Mouse (Mus musculus) myocyte (in vitro differentiated cells): ENCODE results near the gene Eif2b5. TPM values are rescaled to one million over a fixed set of nuclear protein-coding genes. Genes with fewer than 3 reads are reported as not detected.

ENCODE experiments used
- H3K27me3 ChIP-seq: one replicate; pipeline ENCODE4 v1.6.1; 2011; ENCODE audit not compliant: control insufficient read depth, insufficient read depth, insufficient read length
- H3K36me3 ChIP-seq: one replicate; pipeline ENCODE4 v1.6.1; 2011; ENCODE audit not compliant: control insufficient read depth, insufficient read depth
- H3K4me2 ChIP-seq: one replicate; pipeline ENCODE4 v1.6.1; 2011; ENCODE audit warnings: low read depth, control low read depth
- H3K4me3 ChIP-seq: one replicate; pipeline ENCODE4 v1.5.1; 2011; ENCODE audit warnings: mild to moderate bottlenecking, control low read depth, moderate library complexity
- H3K79me2 ChIP-seq: one replicate; pipeline ENCODE4 v1.6.1; 2011; ENCODE audit not compliant: control insufficient read depth, insufficient read depth
- H3ac ChIP-seq: one replicate; pipeline ENCODE4 v1.6.1; 2011; ENCODE audit not compliant: control insufficient read depth, insufficient read length
- CEBPB ChIP-seq: IDR thresholded peaks from 2 replicates; pipeline ENCODE4 v1.6.1; 2011; ENCODE audit warnings: mild to moderate bottlenecking, moderate library complexity; ENCODE audit not compliant: poor library complexity, insufficient read depth, severe bottlenecking
- E2F4 ChIP-seq: IDR thresholded peaks from one replicate; pipeline ENCODE4 v1.6.1; 2011; ENCODE audit warnings: mild to moderate bottlenecking, control low read depth, moderate library complexity; ENCODE audit not compliant: insufficient read depth
- MAX ChIP-seq: IDR thresholded peaks from one replicate; pipeline ENCODE4 v1.6.1; 2011; ENCODE audit warnings: low read depth, mild to moderate bottlenecking, control low read depth
- MYOD1 ChIP-seq, 3 experiments: IDR thresholded peaks; one replicate each; pipeline ENCODE4 v1.6.1; 2011; ENCODE audit warnings: control low read depth in 2 of 3, low read depth in 2 of 3, mild to moderate bottlenecking in 2 of 3, moderate library complexity in 1 of 3; ENCODE audit not compliant: insufficient read length in 2 of 3, control insufficient read depth in 1 of 3
- MYOG ChIP-seq, 3 experiments: IDR thresholded peaks; one replicate each; pipeline ENCODE4 v1.6.1; 2011; ENCODE audit warnings: control low read depth in 2 of 3, low read depth in 2 of 3, mild to moderate bottlenecking in 2 of 3; ENCODE audit not compliant: insufficient read length in 2 of 3, control insufficient read depth in 1 of 3, insufficient read depth in 1 of 3
- POLR2A ChIP-seq: IDR thresholded peaks from one replicate; pipeline ENCODE4 v1.6.1; 2011; ENCODE audit warnings: low read depth, mild to moderate bottlenecking, control low read depth, moderate library complexity; ENCODE audit not compliant: insufficient read length
- POLR2AphosphoS2 ChIP-seq: IDR thresholded peaks from one replicate; pipeline ENCODE4 v1.6.1; 2011; ENCODE audit warnings: low read depth, control low read depth; ENCODE audit not compliant: insufficient read length
- REST ChIP-seq: IDR thresholded peaks from one replicate; pipeline ENCODE4 v1.6.1; 2011; ENCODE audit warnings: mild to moderate bottlenecking, control low read depth, moderate library complexity; ENCODE audit not compliant: insufficient read depth, insufficient read length
- SRF ChIP-seq: IDR thresholded peaks from one replicate; pipeline ENCODE4 v1.6.1; 2011; ENCODE audit warnings: low read depth; ENCODE audit not compliant: control insufficient read depth, insufficient read length
- TCF12 ChIP-seq: IDR thresholded peaks from one replicate; pipeline ENCODE4 v1.6.1; 2011; ENCODE audit warnings: mild to moderate bottlenecking, control low read depth; ENCODE audit not compliant: poor library complexity, insufficient read depth, severe bottlenecking
- TCF3 ChIP-seq: IDR thresholded peaks from one replicate; pipeline ENCODE4 v1.6.1; 2011; ENCODE audit warnings: low read depth, control low read depth; ENCODE audit not compliant: insufficient read length
- USF1 ChIP-seq: IDR thresholded peaks from one replicate; pipeline ENCODE4 v1.6.1; 2011; ENCODE audit warnings: low read depth, mild to moderate bottlenecking, control low read depth, moderate library complexity
- polyA plus RNA-seq: library from polyadenylated mRNA; unstranded; fragments of >200 nt; fragmentation: generic; extraction: Trizol; gene quantifications from one replicate; pipeline ENCODE4 v1.2.1, GENCODE M21; 2012; ENCODE audit warnings: missing spikeins

The Eif2b5 gene
- polyA plus RNA-seq, 1 experiment, result 94.7 TPM

DNA sequence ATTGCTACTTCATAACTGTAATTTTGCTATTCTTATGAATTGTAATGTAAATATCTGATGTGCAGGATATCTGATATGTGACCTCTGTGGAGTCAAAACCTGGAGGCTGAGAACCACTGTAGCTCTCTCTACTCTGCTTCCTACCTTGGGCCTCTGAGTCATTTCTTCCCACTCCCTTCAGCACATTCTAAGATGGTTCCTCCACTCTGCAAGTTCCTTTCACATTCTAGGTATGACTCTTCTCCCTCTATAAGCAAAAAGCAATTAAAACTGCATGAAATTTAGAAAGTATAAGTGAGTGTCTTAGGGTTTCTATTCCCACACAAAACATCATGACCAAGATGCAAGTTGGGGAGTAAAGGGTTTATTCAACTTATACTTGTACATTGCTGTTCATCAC, 33.9 kb upstream of the Eif2b5 start:
- Histone ChIP-seq H3K27me3 (no peaks in the 10 kb centered on the region), H3K4me2 (no peak overlapping the region), H3ac (no peak overlapping the region), H3K36me3 (no peaks in the 10 kb centered on the region), H3K79me2 (no peaks in the 10 kb centered on the region), H3K4me3 (no peak overlapping the region)
- TF ChIP-seq MYOG (IDR thresholded peaks at IDR 0.05; ENCODE audit: control insufficient read depth in 1 of 3, insufficient read depth in 1 of 3, insufficient read length in 2 of 3, low read depth in 2 of 3) (no peak), USF1 (no peak), CEBPB (no peak), POLR2AphosphoS2 (no peak), MYOD1 (IDR thresholded peaks at IDR 0.05; ENCODE audit: control insufficient read depth in 1 of 3, insufficient read length in 2 of 3, low read depth in 2 of 3) (no peak), POLR2A (no peak), REST (no peak), TCF12 (no peak), MAX (no peak), TCF3 (no peak), E2F4 (no peak), SRF (no peak)

DNA sequence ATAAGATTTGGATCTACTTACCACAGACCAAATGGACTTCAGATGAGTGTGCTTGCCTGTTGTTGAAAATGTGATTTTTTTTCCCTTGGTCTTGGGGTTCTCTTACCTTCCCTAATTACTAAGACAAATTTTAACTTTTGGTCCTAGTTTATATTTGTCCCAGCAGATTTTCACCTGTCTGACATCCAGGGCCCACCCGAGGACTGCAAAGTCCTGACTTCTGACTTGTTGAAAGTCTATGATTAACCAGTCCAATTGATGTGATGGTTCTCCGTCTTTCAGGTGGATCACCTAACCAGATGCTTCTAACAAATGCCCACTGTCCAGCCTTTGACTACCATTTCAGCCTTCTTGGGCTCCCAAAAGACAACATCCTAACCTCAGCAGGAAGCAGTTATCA, 27.6 kb upstream of the Eif2b5 start:
- TF ChIP-seq TCF3 (no peak), POLR2AphosphoS2 (no peak), E2F4 (no peak), SRF (no peak), POLR2A (no peak), TCF12 (no peak), CEBPB (no peak), MYOD1 (IDR thresholded peaks at IDR 0.05; ENCODE audit: control insufficient read depth in 1 of 3, insufficient read length in 2 of 3, low read depth in 2 of 3) (no peak)
- no peaks in the 10 kb centered on the region for H3K79me2 ChIP-seq

DNA sequence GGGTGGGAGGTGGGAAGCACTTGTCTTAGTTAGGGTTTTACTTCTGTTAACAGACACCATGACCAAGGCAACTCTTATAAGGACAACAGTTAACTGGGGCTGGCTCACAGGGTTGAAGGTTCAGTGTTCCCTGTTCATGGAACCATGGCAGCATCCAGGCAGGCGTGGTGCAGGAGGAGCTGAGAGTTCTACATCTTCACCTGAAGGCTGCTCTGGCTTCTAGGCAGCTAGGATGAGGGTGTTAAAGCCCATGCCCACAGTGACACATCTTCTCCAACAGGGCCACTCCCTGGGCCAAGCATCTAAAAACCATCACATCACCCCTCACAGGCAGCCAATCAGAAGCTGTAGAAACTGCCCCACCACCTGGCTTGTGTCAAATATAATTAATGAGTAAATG, 26.9 kb upstream of the Eif2b5 start:
- Histone ChIP-seq H3K79me2 (no peaks in the 10 kb centered on the region), H3K27me3 (no peaks in the 10 kb centered on the region), H3K36me3 (no peaks in the 10 kb centered on the region), H3K4me2 (no peak overlapping the region), H3ac (no peak overlapping the region), H3K4me3 (no peak overlapping the region)
- TF ChIP-seq MYOG (IDR thresholded peaks at IDR 0.05; ENCODE audit: control insufficient read depth in 1 of 3, insufficient read depth in 1 of 3, insufficient read length in 2 of 3, low read depth in 2 of 3), result no peak
- TF ChIP-seq USF1, result no peak
- no peak for TF ChIP-seq POLR2A
- TF ChIP-seq TCF12, result no peak
- TF ChIP-seq MYOD1 (IDR thresholded peaks at IDR 0.05; ENCODE audit: control insufficient read depth in 1 of 3, insufficient read length in 2 of 3, low read depth in 2 of 3), result no peak
- TF ChIP-seq POLR2AphosphoS2, result no peak
- TF ChIP-seq MAX, result no peak
- TF ChIP-seq REST, result no peak

More for the DNA sequence above, 27.6 kb upstream of the Eif2b5 start:
- no peak overlapping the region for H3ac ChIP-seq
- H3K27me3 ChIP-seq, result no peaks in the 10 kb centered on the region
- no peak overlapping the region for H3K4me3 ChIP-seq
- H3K4me2 ChIP-seq, result no peak overlapping the region
- no peaks in the 10 kb centered on the region for H3K36me3 ChIP-seq

DNA sequence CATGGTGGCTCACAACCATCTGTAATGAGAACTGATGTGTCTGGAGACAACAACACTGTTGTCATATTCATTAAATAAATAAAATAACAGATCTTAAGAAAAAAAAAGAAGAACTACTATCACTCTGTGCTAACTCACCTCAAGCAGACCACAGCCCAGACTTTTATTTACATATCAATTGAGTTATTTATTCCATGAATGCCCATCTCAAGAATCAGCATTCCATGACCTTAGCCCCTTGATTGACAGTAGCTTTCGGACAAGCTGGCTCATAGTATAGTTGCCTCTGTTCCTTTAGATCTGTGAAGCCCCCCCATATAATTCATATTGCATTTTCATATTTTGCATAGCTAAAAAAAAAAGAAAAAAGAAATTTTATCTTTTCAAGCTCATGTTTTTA, 24.9 kb upstream of the Eif2b5 start:
- TF ChIP-seq MAX (no peak), MYOG (IDR thresholded peaks at IDR 0.05; ENCODE audit: control insufficient read depth in 1 of 3, insufficient read depth in 1 of 3, insufficient read length in 2 of 3, low read depth in 2 of 3) (no peak), CEBPB (no peak), USF1 (no peak), POLR2AphosphoS2 (no peak), SRF (no peak), TCF3 (no peak), REST (no peak), E2F4 (no peak), POLR2A (no peak), TCF12 (no peak), MYOD1 (IDR thresholded peaks at IDR 0.05; ENCODE audit: control insufficient read depth in 1 of 3, insufficient read length in 2 of 3, low read depth in 2 of 3) (no peak)
- no peak overlapping the region for H3K4me3 ChIP-seq
- no peak overlapping the region for H3K4me2 ChIP-seq
- no peak overlapping the region for H3ac ChIP-seq
- no peaks in the 10 kb centered on the region for H3K36me3 ChIP-seq
- no peaks in the 10 kb centered on the region for H3K27me3 ChIP-seq
- H3K79me2 ChIP-seq, result no peaks in the 10 kb centered on the region

DNA sequence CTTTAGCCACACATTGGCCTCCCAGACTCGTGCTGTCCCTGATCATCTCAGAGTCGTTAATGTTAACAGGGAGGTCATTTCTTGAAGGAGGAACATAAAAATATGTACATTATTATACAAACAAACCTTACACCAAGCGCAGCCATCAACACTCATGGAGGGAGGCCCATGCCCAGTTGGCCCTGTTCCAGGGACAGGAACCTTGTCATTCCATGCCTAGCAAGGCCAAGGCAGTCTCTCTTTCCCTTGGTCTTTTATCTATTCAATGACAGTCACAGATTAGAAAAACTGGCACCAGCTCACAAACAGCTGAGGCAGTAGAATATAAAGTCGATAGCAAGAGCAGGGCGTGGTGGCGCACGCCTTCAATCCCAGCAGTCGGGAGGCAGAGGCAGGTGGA, 24.4 kb upstream of the Eif2b5 start:
- no peaks in the 10 kb centered on the region for H3K36me3 ChIP-seq
- no peaks in the 10 kb centered on the region for H3K79me2 ChIP-seq
- no peak overlapping the region for H3K4me2 ChIP-seq
- no peaks in the 10 kb centered on the region for H3K27me3 ChIP-seq
- TF ChIP-seq REST (no peak), POLR2AphosphoS2 (no peak), MYOG (IDR thresholded peaks at IDR 0.05; ENCODE audit: control insufficient read depth in 1 of 3, insufficient read depth in 1 of 3, insufficient read length in 2 of 3, low read depth in 2 of 3) (no peak), TCF12 (no peak), TCF3 (no peak), CEBPB (no peak), MAX (no peak), SRF (no peak), POLR2A (no peak), MYOD1 (IDR thresholded peaks at IDR 0.05; ENCODE audit: control insufficient read depth in 1 of 3, insufficient read length in 2 of 3, low read depth in 2 of 3) (no peak), USF1 (no peak), E2F4 (no peak)
- H3K4me3 ChIP-seq, result no peak overlapping the region
- H3ac ChIP-seq, result no peak overlapping the region
